Mouse (Mus musculus): ENCODE measurements around the gene Vezt.

DNA sequence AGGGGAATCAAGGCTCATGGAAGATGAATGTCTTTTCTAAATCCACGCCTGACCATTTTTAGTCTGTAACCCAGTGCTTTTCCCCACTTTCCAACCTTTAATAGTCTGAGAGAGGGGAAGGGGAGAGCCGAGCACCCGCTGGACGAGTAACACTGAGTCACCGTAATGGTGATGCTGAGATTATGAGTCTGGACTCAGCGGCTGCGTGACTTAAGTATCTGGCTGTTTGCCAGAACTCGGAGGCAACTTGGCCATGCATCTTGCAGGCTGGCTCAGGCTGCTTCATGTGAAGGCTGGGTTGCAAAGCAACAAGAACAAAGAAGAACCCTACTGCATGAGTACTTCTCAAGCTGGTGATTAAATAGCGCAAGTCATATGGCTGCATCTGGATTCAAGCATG, 101.6 kb downstream of the Vezt start:
- TF ChIP-seq CTCF (IDR thresholded peaks at IDR 0.05; ENCODE audit: borderline replicate concordance, insufficient read depth, low read depth, low read length) = no peak
- TF ChIP-seq POLR2A (IDR thresholded peaks at IDR 0.05; ENCODE audit: borderline replicate concordance, insufficient read depth, low read length) = no peak
